Comparison of ENCODE assay signal across 8 mouse cellular contexts in genomic region chr6:128295876-128296749, GRCm38 (mm10). TPM values are rescaled to one million over a fixed set of nuclear protein-coding genes. Genes with fewer than 3 reads are reported as not detected.
DNase-seq lines count a peak whose midpoint lies in the region; ATAC-seq lines count a peak whose summit lies in the region.

No protein-coding gene starts in this region.

- no peaks in the 10 kb centered on the region for H3K36me3 ChIP-seq in limb, embryonic 12.5 days

- peaks cover 34% of the 10 kb centered on the region for H3K27me3 ChIP-seq in limb, embryonic 12.5 days

- 37% methylated on average over 6 of the region's 6 CpGs for WGBS in limb, embryonic 12.5 days

- H3K4me3 ChIP-seq in limb, embryonic 12.5 days (replicated peaks), result no peak overlapping the region

- peaks cover 30% of the 10 kb centered on the region for H3K4me1 ChIP-seq in limb, embryonic 12.5 days (replicated peaks)

- no peak for ATAC-seq in limb, embryonic 12.5 days (ENCODE audit: insufficient number of reproducible peaks, insufficient read depth, low FRiP score, low TSS enrichment, low read depth)

- no peak overlapping the region for H3K9ac ChIP-seq in limb, embryonic 12.5 days (replicated peaks)

- H3K4me2 ChIP-seq in limb, embryonic 12.5 days, result peak overlapping the region; percentile 15

- intact Hi-C loops in heart, postnatal 36 days (cut with DNase I), result loop anchor here (5.0 kb wide), 1 partner anchor 34 kb away; no protein-coding TSS in a partner anchor
- intact Hi-C loops in left cerebral cortex, postnatal 25 days (cut with DNase I), result no loop called here

- H3K9me3 ChIP-seq in limb, embryonic 12.5 days, result no peaks in the 10 kb centered on the region

- DNase-seq in urinary bladder, postnatal 36 days (ENCODE audit: low spot score in 2 of 2), result peak; percentile 19 to 31
- no peak for DNase-seq in urinary bladder, postnatal 25 days (ENCODE audit: low spot score)
- peak; percentile 95 for DNase-seq in fat pad, adult 2 months (ENCODE audit: extremely low read depth, low read depth, low spot score)
- peak; percentile 40 to 50 for DNase-seq in heart, postnatal 36 days
- DNase-seq in ovary, postnatal 14 days (ENCODE audit: low spot score), result peak; percentile 63
- DNase-seq in thymus, postnatal 25 days, result no peak
- no peak for DNase-seq in left cerebral cortex, postnatal 25 days (ENCODE audit: low spot score in 2 of 2)

- H3K27ac ChIP-seq in limb, embryonic 12.5 days, result no peak overlapping the region; the same call in 1 of the 2 replicates

RNA-seq across cellular contexts. Expression of gene Tead4, which starts 4.5 kb away (rescaled TPM):
- total RNA-seq in heart, postnatal 36 days (2021), result 1 to 10 TPM; 3.6 to 3.7 TPM
- polyA plus RNA-seq in limb, embryonic 12.5 days (2016; fragmentation: Nextera tagmentation; extraction: Ambion mirVana), result 3.5 TPM in 2 replicates
- total RNA-seq in left cerebral cortex, postnatal 25 days (2021), result under 1 TPM; 0.30 to 0.62 TPM

RNA-seq across cellular contexts. Expression of gene Tulp3, which starts 59.5 kb away (rescaled TPM):
- 1 to 10 TPM; 6.4 to 7.6 TPM for total RNA-seq in heart, postnatal 36 days (2021)
- polyA plus RNA-seq in limb, embryonic 12.5 days (2016; fragmentation: Nextera tagmentation; extraction: Ambion mirVana), result 21.0 and 23.6 TPM in 2 replicates
- total RNA-seq in left cerebral cortex, postnatal 25 days (2021), result 10 to 100 TPM; 16.2 to 22.1 TPM

Comparison
In these comparisons a context has a peak if more than half of its experiments do, and no peak if none do; other contexts are left out.
1. DNase-seq: peak in urinary bladder, postnatal 36 days (2 of 2), fat pad, adult 2 months (single experiment), heart, postnatal 36 days (2 of 2) and ovary, postnatal 14 days (single experiment); none in urinary bladder, postnatal 25 days (single experiment), thymus, postnatal 25 days (single experiment) and left cerebral cortex, postnatal 25 days (0 of 2).